Mouse (Mus musculus) left cerebral cortex, adult 2 months (tissue): ENCODE measurements around the gene Mrgpre. TPM values are rescaled to one million over a fixed set of nuclear protein-coding genes. Genes with fewer than 3 reads are reported as not detected.
A peak's percentile ranks its signal among the peaks of the same experiment; 100 is the strongest.

ENCODE experiments used
- DNase-seq, 2 experiments: peaks; one replicate each; pipeline ENCODE4 v3.0.0; 2021 to 2022; ENCODE audit warnings: low spot score in 2 of 2, mixed read lengths in 1 of 2; ENCODE audit errors: extremely low spot score in 1 of 2
- H3K27ac ChIP-seq: fragments of 200-600 bp; 2 replicates; pipeline ENCODE4 v1.8.1; 2022
- H3K4me3 ChIP-seq: fragments of 200-600 bp; 2 replicates; pipeline ENCODE4 v1.8.1; 2022
- CTCF ChIP-seq: fragments of 200-600 bp; IDR thresholded peaks from 2 replicates; pipeline ENCODE4 v1.8.1; 2022; ENCODE audit warnings: antibody characterized with exemption, mild to moderate bottlenecking, moderate library complexity
- intact Hi-C: fragments of 180-260 bp; cut with DNase I; formaldehyde crosslinking; loops from one replicate; pipeline ENCODE4 v1.15.1; 2025
- total RNA-seq, 2 experiments: library from RNA; stranded (reverse); gene quantifications; 2 replicates each; pipeline ENCODE4 v1.2.3; 2021

The Mrgpre gene
- total RNA-seq, 2 experiments from 2014 or later: 5.5 to 7.0 TPM

GRCm38 (mm10) chr7:143769461-143769860, 14.8 kb downstream of the Mrgpre start:
- intact Hi-C loops: no loop called here
- Histone ChIP-seq H3K4me3 (no peak overlapping the region), H3K27ac (no peak overlapping the region)
- no peak for DNase-seq
- no peak for TF ChIP-seq CTCF

GRCm38 (mm10) chr7:143768267-143768666, 16.0 kb downstream of the Mrgpre start:
- intact Hi-C loops: no loop called here
- TF ChIP-seq CTCF: no peak
- no peak overlapping the region for H3K4me3 ChIP-seq
- H3K27ac ChIP-seq: no peak overlapping the region
- no peak for DNase-seq

- no peak within 1 kb of the TSS for H3K27ac ChIP-seq
- DNase-seq: no peak
- no peak within 1 kb of the TSS for H3K4me3 ChIP-seq
- no peak for TF ChIP-seq CTCF
- intact Hi-C loops: no loop called here
Observed at GRCm38 (mm10) chr7:143766893-143767292, 17.4 kb downstream of the Mrgpre start, which contains the start of gene Mrgprg. Gene Mrgprg, minus strand, starts transcription at chr7:143766993.

GRCm38 (mm10) chr7:143764876-143765530, 19.3 kb downstream of the Mrgpre start:
- Histone ChIP-seq H3K4me3 (no peak overlapping the region), H3K27ac (no peak overlapping the region)
- TF ChIP-seq CTCF: no peak
- intact Hi-C loops: loop anchor here (1.0 to 5.0 kb wide), 3 partner anchors 59 to 293 kb away; partner anchors contain the start of genes Cars and Slc22a18
- no peak for DNase-seq

- intact Hi-C loops: loop anchor here (1.0 to 5.0 kb wide), 4 partner anchors 57 to 291 kb away; partner anchors contain the start of genes Cars and Slc22a18
Observed at GRCm38 (mm10) chr7:143763794-143764193, 20.5 kb downstream of the Mrgpre start.

GRCm38 (mm10) chr7:143758956-143759355, 25.3 kb downstream of the Mrgpre start:
- no peak for TF ChIP-seq CTCF
- intact Hi-C loops: no loop called here
- H3K4me3 ChIP-seq: no peak overlapping the region
- H3K27ac ChIP-seq: no peak overlapping the region
- DNase-seq: no peak

More at GRCm38 (mm10) chr7:143763794-143764193, 20.5 kb downstream of the Mrgpre start:
- TF ChIP-seq CTCF: peak; percentile 82
- Histone ChIP-seq H3K27ac (no peak overlapping the region), H3K4me3 (no peak overlapping the region)
- no peak for DNase-seq

GRCm38 (mm10) chr7:143757696-143758095, 26.6 kb downstream of the Mrgpre start:
- intact Hi-C loops: no loop called here
- DNase-seq: no peak
- no peak; the same call in 1 of the 2 replicates for TF ChIP-seq CTCF
- H3K4me3 ChIP-seq: no peak overlapping the region
- no peak overlapping the region; the same call in 1 of the 2 replicates for H3K27ac ChIP-seq

- Histone ChIP-seq H3K4me3 (peak overlapping the region; percentile 32), H3K27ac (peak overlapping the region; percentile 24; the same call in 1 of the 2 replicates)
- intact Hi-C loops: no loop called here
- TF ChIP-seq CTCF: no peak; the same call in 1 of the 2 replicates
- peak; percentile 64 to 67 for DNase-seq
Observed at GRCm38 (mm10) chr7:143757027-143757390, 27.3 kb downstream of the Mrgpre start.

- intact Hi-C loops: no loop called here
Observed at GRCm38 (mm10) chr7:143756125-143757026, 27.9 kb downstream of the Mrgpre start, which contains the start of gene Osbpl5. Gene Osbpl5, minus strand, starts transcription at chr7:143756985.

GRCm38 (mm10) chr7:143755357-143756124, 28.8 kb downstream of the Mrgpre start:
- intact Hi-C loops: no loop called here
- Histone ChIP-seq H3K27ac (no peak overlapping the region), H3K4me3 (no peak overlapping the region)
- TF ChIP-seq CTCF: no peak
- no peak for DNase-seq

More at GRCm38 (mm10) chr7:143756125-143757026, 27.9 kb downstream of the Mrgpre start, which contains the start of gene Osbpl5:
- Histone ChIP-seq H3K27ac (peak within 1 kb of the TSS; percentile 24; the same call in 1 of the 2 replicates), H3K4me3 (peak within 1 kb of the TSS; percentile 32)
- no peak for TF ChIP-seq CTCF
- peak; percentile 33 to 53 for DNase-seq
